Mouse (Mus musculus) stomach, postnatal 0 days (tissue): Measurements from ENCODE around the gene Cnksr3. TPM values are rescaled to one million over a fixed set of nuclear protein-coding genes. Genes with fewer than 3 reads are reported as not detected.

Experiments used
- ATAC-seq: fragments of 200-750 bp; cut with Nextera tagmentation; 2 replicates; pipeline ENCODE4 v1.8.0; 2017; ENCODE audit not compliant: low FRiP score, low TSS enrichment
- DNase-seq: peaks from one replicate; pipeline ENCODE4 v3.0.0-alpha.2; 2016; ENCODE audit warnings: low spot score
- H3K27ac ChIP-seq: fragments of 300-500 bp; sonication (generic); replicated peaks from 2 replicates; pipeline ENCODE4 v1.5.1; 2014; ENCODE audit warnings: mild to moderate bottlenecking, control low read depth
- H3K27me3 ChIP-seq: fragments of 300-500 bp; sonication (generic); 2 replicates; pipeline ENCODE4 v1.6.1; 2014; ENCODE audit warnings: low read length; ENCODE audit not compliant: control insufficient read depth, insufficient read depth
- H3K36me3 ChIP-seq: fragments of 300-500 bp; sonication (generic); 2 replicates; pipeline ENCODE4 v1.6.1; 2014; ENCODE audit warnings: low read length, mixed read lengths; ENCODE audit not compliant: control insufficient read depth, insufficient read depth
- H3K4me1 ChIP-seq: fragments of 300-500 bp; sonication (generic); replicated peaks from 2 replicates; pipeline ENCODE4 v1.6.1; 2014; ENCODE audit warnings: antibody characterized with exemption; ENCODE audit not compliant: control insufficient read depth, insufficient read depth
- H3K4me2 ChIP-seq: fragments of 300-500 bp; sonication (generic); replicated peaks from 2 replicates; pipeline ENCODE4 v1.6.1; 2014; ENCODE audit warnings: low read depth, mild to moderate bottlenecking, control low read depth, moderate library complexity
- H3K4me3 ChIP-seq: fragments of 300-500 bp; sonication (generic); 2 replicates; pipeline ENCODE4 v1.5.1; 2014; ENCODE audit warnings: low read depth, low read length, control low read depth
- H3K9ac ChIP-seq: fragments of 300-500 bp; sonication (generic); 2 replicates; pipeline ENCODE4 v1.6.1; 2014; ENCODE audit warnings: mild to moderate bottlenecking, low read length, control low read depth, mixed read lengths
- H3K9me3 ChIP-seq: fragments of 300-500 bp; sonication (generic); 2 replicates; pipeline ENCODE4 v1.6.1; 2016; ENCODE audit warnings: low read length; ENCODE audit not compliant: control insufficient read depth
- CTCF ChIP-seq: IDR thresholded peaks from 2 replicates; pipeline ENCODE4 v1.5.1; 2016; ENCODE audit warnings: antibody characterized with exemption, low read depth, mild to moderate bottlenecking, moderate library complexity
- EP300 ChIP-seq: optimal IDR thresholded peaks from 2 replicates; pipeline ENCODE3; 2016; ENCODE audit warnings: antibody characterized with exemption
- WGBS: fragments of 180-500 bp; shearing (Covaris S2); extraction: QIAGEN DNeasy Blood & Tissue Kit; methylation state at CpG from one replicate; pipeline ENCODE4 v1.1.7; 2014; 5-methylcytosine and 5-hydroxymethylcytosine counted together
- polyA plus RNA-seq: library from polyadenylated mRNA; unstranded; fragments of >200 nt; fragmentation: Nextera tagmentation; extraction: Ambion mirVana; gene quantifications from 2 replicates; pipeline ENCODE4 v1.2.1, GENCODE M21; 2015

Gene Cnksr3
- 7.0 and 7.6 TPM in 2 replicates for polyA plus RNA-seq

GRCm38 (mm10) chr10:7211696-7212482 lies at the start of gene Cnksr3:
Gene Cnksr3, minus strand, starts transcription at chr10:7212237.
- no peaks in the 10 kb centered on the region for H3K36me3 ChIP-seq
- peak within 1 kb of the TSS; percentile 91 for H3K4me2 ChIP-seq
- peak within 1 kb of the TSS; percentile 96 for H3K27ac ChIP-seq
- H3K27me3 ChIP-seq: no peaks in the 10 kb centered on the region
- 0 out of 2 replicates have a peak, but pooled peaks have one; percentile 23 for TF ChIP-seq CTCF
- TF ChIP-seq EP300: no peak
- H3K9me3 ChIP-seq: no peaks in the 10 kb centered on the region
- DNase-seq (peak; percentile 97), ATAC-seq (peak; percentile 91)
- H3K4me3 ChIP-seq: peak within 1 kb of the TSS; percentile 82
- peak within 1 kb of the TSS; percentile 87 for H3K9ac ChIP-seq
- H3K4me1 ChIP-seq: no peaks in the 10 kb centered on the region
- under 1% methylated on average over 66 of the region's 74 CpGs for WGBS

- Histone ChIP-seq H3K4me1 (no peaks in the 10 kb centered on the region), H3K9me3 (no peaks in the 10 kb centered on the region), H3K36me3 (no peaks in the 10 kb centered on the region), H3K4me3 (no peak overlapping the region), H3K4me2 (no peak overlapping the region), H3K27me3 (no peaks in the 10 kb centered on the region), H3K27ac (no peak overlapping the region), H3K9ac (no peak overlapping the region)
- WGBS: 43% methylated on average over 10 of the region's 10 CpGs
- no peak for TF ChIP-seq EP300
- TF ChIP-seq CTCF: no peak
- ATAC-seq (no peak), DNase-seq (no peak)
Observed at GRCm38 (mm10) chr10:7260166-7261108, 48.4 kb upstream of the Cnksr3 start.

- DNase-seq (no peak), ATAC-seq (no peak)
- Histone ChIP-seq H3K36me3 (no peaks in the 10 kb centered on the region), H3K4me2 (no peak overlapping the region), H3K27me3 (no peaks in the 10 kb centered on the region), H3K27ac (no peak overlapping the region), H3K4me3 (no peak overlapping the region), H3K9me3 (no peaks in the 10 kb centered on the region), H3K9ac (no peak overlapping the region), H3K4me1 (no peaks in the 10 kb centered on the region)
- TF ChIP-seq EP300 (no peak), CTCF (no peak)
- WGBS: 43% methylated on average over 5 of the region's 5 CpGs
Observed at GRCm38 (mm10) chr10:7258607-7259006, 46.6 kb upstream of the Cnksr3 start.

GRCm38 (mm10) chr10:7250455-7250854 lies 38.4 kb upstream of the Cnksr3 start:
- Histone ChIP-seq H3K36me3 (no peaks in the 10 kb centered on the region), H3K4me2 (no peak overlapping the region), H3K27me3 (no peaks in the 10 kb centered on the region), H3K4me1 (no peaks in the 10 kb centered on the region), H3K9ac (no peak overlapping the region), H3K9me3 (no peaks in the 10 kb centered on the region), H3K27ac (no peak overlapping the region), H3K4me3 (no peak overlapping the region)
- TF ChIP-seq CTCF (no peak), EP300 (no peak)
- no peak for ATAC-seq
- WGBS: 65% methylated on average over 2 of the region's 2 CpGs
- no peak for DNase-seq

- WGBS: 40% methylated on average over 3 of the region's 5 CpGs
- DNase-seq: peak; percentile 35
- Histone ChIP-seq H3K9ac (no peak overlapping the region), H3K36me3 (no peaks in the 10 kb centered on the region), H3K27ac (no peak overlapping the region), H3K9me3 (no peaks in the 10 kb centered on the region), H3K4me1 (no peaks in the 10 kb centered on the region), H3K27me3 (no peaks in the 10 kb centered on the region), H3K4me3 (no peak overlapping the region), H3K4me2 (no peak overlapping the region)
- TF ChIP-seq CTCF (peak; percentile 16; the same call in 1 of the 2 replicates), EP300 (no peak)
- no peak for ATAC-seq
Observed at GRCm38 (mm10) chr10:7234601-7235000, 22.6 kb upstream of the Cnksr3 start.
